Mouse (Mus musculus) heart, embryonic 13.5 days (tissue): ENCODE measurements around the gene Sertad4. TPM values are rescaled to one million over a fixed set of nuclear protein-coding genes. Genes with fewer than 3 reads are reported as not detected.

Experiments
- ATAC-seq: fragments of 200-750 bp; cut with Nextera tagmentation; 2 replicates; pipeline ENCODE4 v1.8.0; 2017; ENCODE audit warnings: moderate TSS enrichment; ENCODE audit not compliant: insufficient number of reproducible peaks, low FRiP score, low TSS enrichment; ENCODE audit errors: extremely low read depth
- H3K27ac ChIP-seq: fragments of 300-500 bp; sonication (generic); replicated peaks from 2 replicates; pipeline ENCODE4 v1.5.1; 2015; ENCODE audit warnings: moderate library complexity, mild to moderate bottlenecking, inconsistent platforms
- H3K27me3 ChIP-seq: fragments of 300-500 bp; sonication (generic); replicated peaks from 2 replicates; pipeline ENCODE4 v1.6.1; 2015; ENCODE audit warnings: mild to moderate bottlenecking, inconsistent platforms
- H3K36me3 ChIP-seq: fragments of 300-500 bp; sonication (generic); 2 replicates; pipeline ENCODE4 v1.6.1; 2015; ENCODE audit warnings: mild to moderate bottlenecking, inconsistent platforms
- H3K4me1 ChIP-seq: fragments of 300-500 bp; sonication (generic); 2 replicates; pipeline ENCODE4 v1.6.1; 2015; ENCODE audit warnings: inconsistent platforms
- H3K4me2 ChIP-seq: fragments of 300-500 bp; sonication (generic); 2 replicates; pipeline ENCODE4 v1.6.1; 2015; ENCODE audit warnings: inconsistent platforms, mild to moderate bottlenecking, moderate library complexity
- H3K4me3 ChIP-seq: fragments of 300-500 bp; sonication (generic); 2 replicates; pipeline ENCODE4 v1.5.1; 2015; ENCODE audit warnings: moderate library complexity, mild to moderate bottlenecking, inconsistent platforms
- H3K9ac ChIP-seq: fragments of 300-500 bp; sonication (generic); 2 replicates; pipeline ENCODE4 v1.6.1; 2015; ENCODE audit warnings: inconsistent platforms, mild to moderate bottlenecking, moderate library complexity
- H3K9me3 ChIP-seq: fragments of 300-500 bp; sonication (generic); 2 replicates; pipeline ENCODE4 v1.6.1; 2016; ENCODE audit warnings: inconsistent platforms
- WGBS: fragments of 180-500 bp; shearing (Covaris S2); methylation state at CpG from one replicate; pipeline ENCODE4 v1.1.7; 2015; ENCODE audit warnings: mixed read lengths; 5-methylcytosine and 5-hydroxymethylcytosine counted together
- polyA plus RNA-seq: library from polyadenylated mRNA; unstranded; fragments of >200 nt; fragmentation: Nextera tagmentation; extraction: Ambion mirVana; gene quantifications from 2 replicates; pipeline ENCODE4 v1.2.1, GENCODE M21; 2015

Gene Sertad4
- 13.7 and 14.2 TPM in 2 replicates for polyA plus RNA-seq

DNA sequence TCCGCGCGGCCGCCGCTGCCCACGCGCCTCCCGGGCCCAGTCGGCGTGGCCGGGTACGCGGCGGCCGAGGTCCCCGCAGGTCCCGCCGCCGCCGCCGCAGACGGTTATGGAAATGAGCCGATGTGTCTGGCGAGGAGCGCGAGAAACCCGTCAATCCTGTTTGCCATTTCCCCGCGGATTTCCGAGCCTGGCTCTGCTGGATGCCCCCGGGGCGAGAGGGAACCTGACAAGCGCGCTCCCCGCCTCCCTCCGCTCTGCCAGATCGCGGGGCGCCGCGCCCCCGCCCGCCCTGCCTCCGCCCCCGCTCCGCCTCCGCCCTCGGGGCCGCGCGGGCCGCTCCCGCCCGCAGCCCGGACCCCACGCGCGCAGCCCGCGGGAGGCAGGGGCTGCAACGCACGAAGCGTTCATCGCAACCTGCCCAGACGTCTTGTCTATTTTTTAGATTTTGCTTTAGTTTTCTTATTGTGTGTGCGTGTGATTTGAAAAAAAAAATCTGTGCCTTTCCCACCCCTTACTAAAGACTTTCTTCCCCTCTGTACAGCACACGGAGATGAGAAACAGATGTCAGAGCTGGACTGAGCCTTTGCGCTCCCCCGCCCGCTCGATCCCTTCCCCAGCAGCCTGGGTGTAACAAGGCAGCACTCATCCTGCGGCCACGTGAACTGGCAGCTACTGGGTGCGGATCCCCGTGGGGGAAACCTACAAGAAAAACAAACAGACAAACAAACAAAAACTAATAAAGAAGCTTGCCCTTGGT lies at the start of gene Sertad4:
Gene Sertad4 (minus strand): TSS at position 283 of the 757 bp plus-strand sequence.
- Histone ChIP-seq H3K27ac (peak within 1 kb of the TSS; percentile 92), H3K9ac (peak within 1 kb of the TSS; percentile 94), H3K27me3 (peaks cover 70% of the 10 kb centered on the region), H3K4me2 (peak within 1 kb of the TSS; percentile 91), H3K36me3 (0 out of 2 replicates have a peak, but pooled peaks cover 2% of the 10 kb centered on the region), H3K4me3 (peak within 1 kb of the TSS; percentile 86), H3K9me3 (no peaks in the 10 kb centered on the region), H3K4me1 (peaks cover 47% of the 10 kb centered on the region)
- ATAC-seq, result peak; percentile 56; the same call in 1 of the 2 replicates
- under 1% methylated on average over 71 of the region's 75 CpGs for WGBS

DNA sequence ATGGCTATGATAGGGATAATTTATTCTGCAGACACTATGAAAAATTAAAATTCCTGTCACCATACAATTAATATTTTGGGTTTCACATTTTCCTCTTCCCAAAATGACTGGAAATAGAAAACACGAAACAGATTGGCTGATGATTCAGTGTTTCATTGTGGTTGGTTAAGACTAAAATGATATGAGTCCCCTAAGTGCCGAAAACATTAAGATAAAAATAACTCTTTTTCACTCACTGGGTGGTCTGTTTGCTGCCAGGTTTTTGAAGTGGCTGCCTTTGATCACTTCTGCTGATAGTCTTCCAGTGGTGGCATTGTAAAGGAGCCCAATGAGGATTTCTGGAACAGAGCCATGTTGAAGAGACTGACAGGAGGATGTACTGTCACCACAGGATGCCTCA lies 46.0 kb upstream of the Sertad4 start:
- no peak overlapping the region for H3K27ac ChIP-seq
- no peak overlapping the region for H3K4me3 ChIP-seq
- H3K27me3 ChIP-seq, result no peaks in the 10 kb centered on the region
- peaks cover 6% of the 10 kb centered on the region; the same call in 1 of the 2 replicates for H3K4me1 ChIP-seq
- H3K9ac ChIP-seq, result no peak overlapping the region
- H3K9me3 ChIP-seq, result peaks cover 4% of the 10 kb centered on the region; the same call in 1 of the 2 replicates
- 58% methylated on average over 2 of the region's 2 CpGs for WGBS
- ATAC-seq, result no peak
- no peak overlapping the region for H3K4me2 ChIP-seq
- H3K36me3 ChIP-seq, result no peaks in the 10 kb centered on the region

DNA sequence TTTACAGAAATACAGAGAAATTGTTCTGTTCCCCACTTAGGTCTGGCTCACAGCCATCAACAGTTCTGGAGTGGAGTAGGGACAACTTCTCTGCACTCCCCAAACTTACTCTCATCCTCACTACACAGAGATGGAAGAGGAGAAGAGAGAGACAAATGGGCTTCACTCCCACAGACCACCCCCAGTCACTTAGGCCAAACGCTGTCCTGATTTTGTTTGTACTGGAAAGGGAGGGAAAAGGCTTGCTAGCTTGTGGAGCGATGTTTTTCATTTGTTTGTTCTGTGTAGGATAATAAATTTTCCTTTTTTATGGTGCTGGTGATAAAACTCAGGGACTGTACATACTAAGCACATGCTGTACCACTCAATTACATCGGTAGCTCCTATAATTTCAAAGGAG lies 45.4 kb upstream of the Sertad4 start:
- H3K36me3 ChIP-seq, result no peaks in the 10 kb centered on the region
- no peaks in the 10 kb centered on the region for H3K27me3 ChIP-seq
- H3K9me3 ChIP-seq, result peaks cover 4% of the 10 kb centered on the region; the same call in 1 of the 2 replicates
- no peak overlapping the region for H3K4me3 ChIP-seq
- peaks cover 6% of the 10 kb centered on the region; the same call in 1 of the 2 replicates for H3K4me1 ChIP-seq
- WGBS, result 76% methylated on average over 3 of the region's 3 CpGs
- ATAC-seq, result no peak
- H3K27ac ChIP-seq, result no peak overlapping the region
- H3K4me2 ChIP-seq, result no peak overlapping the region
- H3K9ac ChIP-seq, result no peak overlapping the region

DNA sequence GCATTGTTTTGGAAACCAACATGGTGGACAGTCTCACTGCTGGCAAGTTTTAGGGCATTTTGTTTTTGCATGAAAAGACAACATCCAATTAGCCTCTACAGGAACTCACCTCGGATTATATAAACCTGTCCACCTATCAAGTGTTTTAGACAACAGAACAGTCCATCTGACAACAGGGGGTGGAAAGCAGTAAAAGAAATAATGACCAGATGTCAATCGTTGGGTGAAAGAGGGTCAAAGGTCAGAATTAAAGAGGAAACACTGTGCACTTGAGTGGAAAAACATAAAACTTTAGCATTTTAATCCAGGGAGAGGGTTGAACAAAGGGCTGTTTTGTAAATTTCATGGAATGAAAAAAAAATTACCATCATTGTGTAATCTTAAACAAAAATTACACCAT lies 43.2 kb upstream of the Sertad4 start:
- Histone ChIP-seq H3K4me2 (no peak overlapping the region), H3K4me1 (peaks cover 6% of the 10 kb centered on the region; the same call in 1 of the 2 replicates), H3K27me3 (no peaks in the 10 kb centered on the region), H3K27ac (no peak overlapping the region), H3K36me3 (no peaks in the 10 kb centered on the region), H3K9ac (no peak overlapping the region), H3K4me3 (no peak overlapping the region), H3K9me3 (no peaks in the 10 kb centered on the region)
- WGBS, result 75% methylated on average over 2 of the region's 2 CpGs
- ATAC-seq, result no peak

DNA sequence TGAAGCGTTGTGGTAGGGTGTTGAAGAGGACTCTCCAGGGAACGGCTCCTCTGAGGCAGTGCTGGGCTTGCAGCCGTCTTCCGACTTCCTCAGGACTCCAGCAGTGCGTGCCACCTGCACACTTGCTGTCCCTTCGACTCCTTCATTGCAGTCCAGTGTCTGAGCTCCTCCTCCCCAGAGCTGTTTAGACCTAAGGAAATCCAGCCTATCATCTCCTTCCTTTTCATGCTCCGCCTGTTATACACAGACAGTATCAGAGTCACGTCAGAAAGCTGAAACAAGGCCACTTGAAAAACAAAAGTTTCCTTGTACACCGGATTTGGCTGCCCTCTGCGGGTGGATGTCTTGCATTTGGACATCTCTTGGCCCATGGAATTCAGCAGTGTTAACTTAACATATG lies 41.7 kb upstream of the Sertad4 start:
- no peak; the same call in 1 of the 2 replicates for ATAC-seq
- Histone ChIP-seq H3K9me3 (no peaks in the 10 kb centered on the region), H3K27me3 (no peaks in the 10 kb centered on the region), H3K4me1 (peaks cover 6% of the 10 kb centered on the region; the same call in 1 of the 2 replicates), H3K4me2 (peak overlapping the region; percentile 42), H3K36me3 (no peaks in the 10 kb centered on the region), H3K9ac (no peak overlapping the region), H3K4me3 (no peak overlapping the region), H3K27ac (no peak overlapping the region)
- 60% methylated on average over 10 of the region's 10 CpGs for WGBS

DNA sequence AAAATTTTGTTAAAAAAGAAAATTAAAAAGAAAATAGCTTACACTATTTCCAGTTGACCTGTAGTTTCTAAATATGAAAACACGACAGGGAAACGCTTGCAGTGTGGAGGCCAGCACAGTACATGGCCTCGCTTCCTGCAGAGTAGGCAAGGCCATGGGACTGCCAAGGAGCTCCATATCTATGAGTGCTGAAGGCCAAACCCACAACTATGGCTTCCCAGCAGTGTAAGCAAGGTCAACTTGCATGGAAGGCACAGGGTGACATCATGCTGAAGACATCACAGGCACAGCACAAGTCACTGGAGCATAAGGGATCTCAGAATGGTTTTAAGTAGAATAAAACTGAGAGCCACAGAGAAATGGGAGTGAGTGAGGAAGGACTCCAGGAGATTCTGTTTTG lies 40.5 kb upstream of the Sertad4 start:
- no peak for ATAC-seq
- WGBS, result 83% methylated on average over 3 of the region's 3 CpGs
- no peak overlapping the region for H3K4me3 ChIP-seq
- no peaks in the 10 kb centered on the region for H3K9me3 ChIP-seq
- no peaks in the 10 kb centered on the region for H3K36me3 ChIP-seq
- H3K27ac ChIP-seq, result no peak overlapping the region
- H3K27me3 ChIP-seq, result no peaks in the 10 kb centered on the region
- peaks cover 3% of the 10 kb centered on the region; the same call in 1 of the 2 replicates for H3K4me1 ChIP-seq
- no peak overlapping the region for H3K9ac ChIP-seq
- H3K4me2 ChIP-seq, result no peak overlapping the region

DNA sequence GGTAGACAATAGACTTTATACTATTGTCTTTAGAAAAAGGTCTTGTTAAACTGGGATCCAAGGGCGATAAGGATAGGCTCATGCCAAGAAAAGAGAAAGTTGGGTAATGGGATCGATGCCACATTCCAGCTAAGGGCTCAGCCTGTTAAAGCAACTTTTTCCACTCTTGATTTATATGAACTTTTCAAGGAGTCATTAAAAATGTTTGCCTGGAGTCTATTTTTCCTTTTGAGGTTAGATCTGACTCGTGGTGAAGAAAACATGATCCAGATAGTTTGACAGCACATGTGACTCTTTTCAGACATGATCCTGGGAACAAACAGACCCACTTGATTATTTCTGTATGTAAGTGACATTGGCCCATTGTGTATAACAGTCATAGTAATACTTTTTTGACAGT lies 35.2 kb upstream of the Sertad4 start:
- H3K27me3 ChIP-seq, result no peaks in the 10 kb centered on the region
- H3K9me3 ChIP-seq, result no peaks in the 10 kb centered on the region
- H3K36me3 ChIP-seq, result no peaks in the 10 kb centered on the region
- no peaks in the 10 kb centered on the region for H3K4me1 ChIP-seq
- no peak overlapping the region for H3K4me3 ChIP-seq
- H3K4me2 ChIP-seq, result no peak overlapping the region
- 78% methylated on average over 3 of the region's 3 CpGs for WGBS
- no peak overlapping the region for H3K27ac ChIP-seq
- no peak overlapping the region for H3K9ac ChIP-seq
- ATAC-seq, result no peak

DNA sequence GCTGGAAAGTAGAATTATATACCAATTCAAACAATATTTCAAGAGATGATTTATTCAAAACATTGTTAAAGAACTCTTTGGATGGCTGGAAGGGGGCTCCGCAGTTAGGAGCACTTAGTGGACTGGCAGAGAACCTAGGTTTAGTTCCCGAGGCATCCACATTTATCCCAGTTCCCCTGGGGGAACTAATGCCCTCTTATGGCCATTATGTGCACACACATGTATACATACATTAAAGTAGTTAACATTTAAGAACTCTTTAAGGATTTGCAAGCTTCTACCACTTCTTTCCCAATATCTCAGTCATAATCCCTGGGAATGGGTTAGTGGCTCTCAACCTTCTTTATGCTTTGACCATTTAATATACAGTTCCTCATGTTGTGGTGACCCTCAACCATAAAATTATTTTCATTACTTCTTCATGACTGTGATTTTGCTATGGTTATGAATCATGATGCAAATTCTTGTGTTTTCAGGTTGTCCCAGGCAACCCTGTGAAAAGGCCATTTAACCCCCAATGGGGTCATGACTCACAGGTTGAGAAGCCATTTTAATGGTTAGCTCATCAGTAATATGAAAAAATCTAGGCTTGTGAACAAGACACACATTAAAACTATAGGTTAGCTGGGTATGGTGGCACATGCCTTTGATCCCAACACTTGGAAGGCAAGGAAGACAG lies 27.2 kb upstream of the Sertad4 start:
- WGBS, result 74% methylated on average over 2 of the region's 2 CpGs
- H3K4me1 ChIP-seq, result no peaks in the 10 kb centered on the region
- H3K4me3 ChIP-seq, result no peak overlapping the region
- no peaks in the 10 kb centered on the region for H3K9me3 ChIP-seq
- H3K4me2 ChIP-seq, result no peak overlapping the region
- ATAC-seq, result no peak
- no peak overlapping the region for H3K27ac ChIP-seq
- no peaks in the 10 kb centered on the region for H3K36me3 ChIP-seq
- no peaks in the 10 kb centered on the region for H3K27me3 ChIP-seq
- no peak overlapping the region for H3K9ac ChIP-seq

DNA sequence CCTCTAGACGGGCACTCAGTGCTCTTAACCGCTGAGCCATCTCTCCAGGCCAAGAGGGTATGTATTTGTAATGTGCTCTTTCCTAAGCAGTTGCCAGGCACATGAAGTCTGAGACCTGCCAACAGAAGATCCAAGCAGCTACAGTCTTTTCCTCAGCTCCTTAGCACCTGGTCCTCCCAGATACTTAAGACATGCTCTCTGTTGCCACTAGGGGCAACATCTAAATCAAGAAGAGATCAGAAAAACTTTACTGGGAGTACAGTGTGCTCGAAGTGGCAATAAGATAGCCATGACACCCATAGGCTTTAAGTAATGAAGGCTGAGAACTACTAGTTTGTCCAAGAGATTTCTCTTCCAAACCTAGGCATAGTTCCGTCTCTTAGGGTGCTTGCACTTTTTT lies 24.6 kb upstream of the Sertad4 start:
- Histone ChIP-seq H3K4me1 (no peaks in the 10 kb centered on the region), H3K27me3 (no peaks in the 10 kb centered on the region), H3K36me3 (no peaks in the 10 kb centered on the region), H3K4me3 (no peak overlapping the region), H3K27ac (no peak overlapping the region), H3K4me2 (no peak overlapping the region), H3K9ac (no peak overlapping the region), H3K9me3 (no peaks in the 10 kb centered on the region)
- no peak for ATAC-seq
- WGBS, result 71% methylated on average over 4 of the region's 4 CpGs

DNA sequence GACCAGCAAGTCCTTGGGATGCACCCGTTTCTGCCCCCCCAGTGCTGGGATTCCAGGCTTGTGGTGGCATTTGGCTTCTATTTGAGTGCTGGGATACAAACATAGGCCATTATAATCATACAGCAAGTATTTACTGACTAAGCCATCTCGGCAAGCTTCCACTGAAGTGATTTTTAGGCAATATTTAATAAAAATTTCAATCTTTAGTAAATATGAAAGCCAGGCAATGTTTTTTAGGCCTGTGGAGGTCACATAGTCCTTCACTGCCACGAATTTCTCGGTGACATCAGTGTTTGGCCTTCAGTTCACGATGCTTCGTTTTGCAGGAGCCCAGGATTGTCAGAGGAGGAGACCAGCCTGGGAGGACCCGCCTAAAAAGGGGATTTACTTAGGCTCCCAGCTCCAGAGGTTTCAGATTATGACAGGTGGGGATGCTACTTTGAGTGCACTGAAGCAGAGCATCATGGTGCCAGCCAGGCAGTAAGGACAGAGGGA lies 23.6 kb upstream of the Sertad4 start:
- ATAC-seq, result no peak
- no peaks in the 10 kb centered on the region for H3K36me3 ChIP-seq
- no peaks in the 10 kb centered on the region for H3K4me1 ChIP-seq
- no peak overlapping the region for H3K9ac ChIP-seq
- H3K4me3 ChIP-seq, result no peak overlapping the region
- H3K27ac ChIP-seq, result no peak overlapping the region
- H3K27me3 ChIP-seq, result 0 out of 2 replicates have a peak, but pooled peaks cover 3% of the 10 kb centered on the region
- no peaks in the 10 kb centered on the region for H3K9me3 ChIP-seq
- WGBS, result 79% methylated on average over 7 of the region's 7 CpGs
- no peak overlapping the region for H3K4me2 ChIP-seq

DNA sequence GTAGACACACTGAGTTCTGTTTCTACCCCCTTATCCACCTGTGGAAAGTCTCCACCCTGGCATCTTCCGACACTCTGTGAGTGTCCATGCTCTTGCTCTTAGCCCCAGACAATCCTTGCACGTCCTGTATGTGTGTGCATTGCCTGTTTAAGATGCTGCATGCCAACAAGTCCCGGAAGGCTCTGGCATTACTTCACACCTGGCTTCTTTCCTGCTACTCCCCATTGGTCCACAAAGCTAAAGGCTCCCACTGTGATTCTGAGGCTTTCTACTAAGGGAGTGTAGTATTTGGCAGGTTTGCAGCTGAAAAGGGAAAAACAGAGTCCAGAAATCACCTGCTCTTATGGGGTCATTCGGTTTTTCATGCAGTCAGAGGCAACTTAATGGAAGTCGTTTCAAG lies 17.3 kb upstream of the Sertad4 start:
- no peaks in the 10 kb centered on the region for H3K36me3 ChIP-seq
- 0 out of 2 replicates have a peak, but pooled peaks cover 3% of the 10 kb centered on the region for H3K27me3 ChIP-seq
- H3K9ac ChIP-seq, result no peak overlapping the region
- 66% methylated on average over 5 of the region's 5 CpGs for WGBS
- peaks cover 5% of the 10 kb centered on the region; the same call in 1 of the 2 replicates for H3K4me1 ChIP-seq
- no peaks in the 10 kb centered on the region for H3K9me3 ChIP-seq
- H3K4me2 ChIP-seq, result no peak overlapping the region
- H3K4me3 ChIP-seq, result no peak overlapping the region
- no peak overlapping the region for H3K27ac ChIP-seq
- ATAC-seq, result no peak
